Mouse (Mus musculus) C2C12 (cell line): ENCODE measurements around the gene Lrrc47.

Experiments
- CEBPB ChIP-seq: IDR thresholded peaks from one replicate; pipeline ENCODE4 v1.6.1; 2011; ENCODE audit warnings: low read depth, mild to moderate bottlenecking, control low read depth, moderate library complexity
- CTCF ChIP-seq: IDR thresholded peaks from one replicate; pipeline ENCODE4 v1.5.1; 2011; ENCODE audit not compliant: control insufficient read depth, insufficient read depth, insufficient read length
- MAX ChIP-seq: IDR thresholded peaks from one replicate; pipeline ENCODE4 v1.6.1; 2011; ENCODE audit warnings: mild to moderate bottlenecking, control low read depth
- MYOG ChIP-seq: IDR thresholded peaks from one replicate; pipeline ENCODE4 v1.6.1; 2011; ENCODE audit not compliant: control insufficient read depth, insufficient read length; ENCODE audit errors: extremely low read depth

DNA sequence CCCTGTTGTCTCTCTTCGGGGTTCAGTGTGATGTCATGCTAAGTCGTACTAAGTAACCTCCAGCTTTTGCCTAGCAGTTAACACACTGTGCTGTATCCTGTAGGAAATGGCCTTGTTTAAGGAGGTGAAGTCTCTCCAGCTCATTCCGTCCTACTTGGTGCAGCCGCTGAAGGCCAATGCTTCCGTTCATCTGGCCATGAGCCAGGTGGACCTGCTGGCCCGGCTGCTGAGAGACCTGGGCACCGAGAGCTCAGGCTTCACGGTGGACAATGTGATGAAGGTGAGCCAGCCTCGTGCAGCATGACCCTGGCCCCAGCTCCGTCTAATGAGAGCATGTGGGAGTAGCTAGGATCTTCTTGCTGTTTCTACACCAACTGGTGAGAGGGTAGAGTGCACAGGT is 18.8 kb upstream of the Lrrc47 start:
- no peak for TF ChIP-seq CTCF
- no peak for TF ChIP-seq CEBPB
- no peak for TF ChIP-seq MYOG
- no peak for TF ChIP-seq MAX
